Mouse (Mus musculus) heart, adult 11 months (tissue): ENCODE measurements at regions not wholly inside any gene's neighbourhood (a gene's known extent, or its start where the extent isn't known, plus 50 kb on each side); places are given as distances from the start of the nearest gene placed in this dataset.
"Not testable (repeated sequence)": the region's sequence is repeated elsewhere in the genome, so short reads cannot be mapped to it uniquely, and the experiment has no call there.

Experiments used
- DNase-seq: peaks from one replicate; pipeline ENCODE4 v3.0.0; 2022

DNA sequence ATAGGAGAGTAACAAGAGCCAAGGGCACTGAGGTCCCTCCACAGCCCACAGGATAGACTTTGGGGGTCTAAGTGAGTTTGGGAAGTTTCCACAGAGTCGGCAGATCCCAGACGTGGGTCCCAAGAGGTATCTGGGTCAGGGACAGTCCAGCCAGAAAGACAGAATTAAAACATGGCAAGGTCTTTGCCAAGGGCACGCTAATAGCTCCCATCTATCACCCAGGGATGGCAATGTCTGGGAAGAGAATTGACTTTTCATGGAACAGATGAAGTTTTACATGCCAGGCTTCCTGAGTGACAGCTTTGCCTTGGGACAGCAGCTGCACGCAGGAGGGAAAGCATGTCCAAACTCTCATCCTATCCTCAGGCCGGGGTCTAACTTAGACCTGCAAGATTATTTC lies 563.5 kb downstream of the Gm10330 start:
- not testable (repeated sequence) for DNase-seq

DNA sequence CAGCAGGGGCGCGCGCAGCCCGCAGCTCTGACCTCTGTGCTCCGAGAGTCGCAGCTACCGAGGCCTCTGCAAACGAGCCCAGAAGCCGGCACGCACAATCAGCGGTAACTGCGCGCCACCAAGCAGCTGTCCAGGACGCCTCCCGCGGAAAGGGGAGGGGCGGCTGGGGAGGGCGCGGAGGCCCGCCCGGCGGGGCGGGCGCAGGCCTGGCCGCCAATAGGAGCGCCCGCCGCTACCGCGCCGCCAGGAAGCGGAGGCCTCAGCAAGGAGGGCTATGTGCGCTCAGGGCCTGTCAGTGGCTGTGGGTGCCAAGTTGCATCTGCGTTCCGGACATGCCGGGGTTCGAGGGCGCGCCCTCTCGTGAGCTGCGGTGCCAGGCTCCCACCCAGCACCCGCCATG lies 590.5 kb downstream of the Gm10330 start:
- peak; percentile 91 for DNase-seq

DNA sequence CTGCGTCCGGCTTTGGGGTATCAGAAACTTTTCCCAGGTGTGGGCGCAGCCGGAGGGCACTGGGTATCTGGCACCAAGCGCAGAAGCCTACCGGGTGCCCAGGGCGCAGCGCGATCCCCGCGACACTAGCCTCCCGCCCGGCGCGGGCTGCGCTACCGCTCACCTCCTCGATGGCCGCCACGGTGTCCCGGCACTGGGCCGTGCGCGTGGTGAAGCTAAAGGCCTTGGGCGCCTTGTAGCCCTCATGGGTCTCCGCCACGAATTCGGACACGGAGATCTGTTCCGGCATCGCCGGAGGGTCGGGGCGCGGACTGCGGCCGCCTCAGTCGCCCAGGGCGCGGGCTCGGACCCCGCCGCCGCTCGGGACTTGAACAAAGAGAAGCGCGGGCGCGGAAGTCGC lies 591.0 kb downstream of the Gm10330 start:
- DNase-seq = not testable (repeated sequence)
